Mouse (Mus musculus) hindbrain, embryonic 14.5 days (tissue): Measurements from ENCODE around the gene Lair1. TPM values are rescaled to one million over a fixed set of nuclear protein-coding genes. Genes with fewer than 3 reads are reported as not detected.
A peak's percentile ranks its signal among the peaks of the same experiment; 100 is the strongest.

ENCODE experiments used
- ATAC-seq: fragments of 200-750 bp; cut with Nextera tagmentation; 2 replicates; pipeline ENCODE4 v1.8.0; 2017; ENCODE audit warnings: moderate number of reproducible peaks, mild to moderate bottlenecking, moderate TSS enrichment, moderate library complexity; ENCODE audit not compliant: low FRiP score
- DNase-seq: peaks from one replicate; pipeline ENCODE4 v3.0.0-alpha.2; 2015; ENCODE audit warnings: low spot score
- H3K27ac ChIP-seq: fragments of 300-500 bp; sonication (generic); 2 replicates; pipeline ENCODE4 v1.5.1; 2014; ENCODE audit warnings: mild to moderate bottlenecking, moderate library complexity
- H3K27me3 ChIP-seq: fragments of 300-500 bp; sonication (generic); 2 replicates; pipeline ENCODE4 v1.6.1; 2014; ENCODE audit warnings: mild to moderate bottlenecking, low read length, mixed read lengths; ENCODE audit not compliant: control insufficient read depth, insufficient read depth
- H3K36me3 ChIP-seq: fragments of 300-500 bp; sonication (generic); replicated peaks from 2 replicates; pipeline ENCODE4 v1.6.1; 2014; ENCODE audit not compliant: control insufficient read depth, insufficient read depth
- H3K4me1 ChIP-seq: fragments of 300-500 bp; sonication (generic); replicated peaks from 2 replicates; pipeline ENCODE4 v1.6.1; 2014; ENCODE audit warnings: antibody characterized with exemption, low read length, mixed read lengths; ENCODE audit not compliant: control insufficient read depth, insufficient read depth
- H3K4me2 ChIP-seq: fragments of 300-500 bp; sonication (generic); replicated peaks from 2 replicates; pipeline ENCODE4 v1.6.1; 2014; ENCODE audit warnings: mild to moderate bottlenecking, moderate library complexity
- H3K4me3 ChIP-seq: fragments of 300-500 bp; sonication (generic); replicated peaks from 2 replicates; pipeline ENCODE4 v1.5.1; 2014; ENCODE audit warnings: mild to moderate bottlenecking, low read length
- H3K9ac ChIP-seq: fragments of 300-500 bp; sonication (generic); 2 replicates; pipeline ENCODE4 v1.6.1; 2014
- H3K9me3 ChIP-seq: fragments of 300-500 bp; sonication (generic); 2 replicates; pipeline ENCODE4 v1.6.1; 2016; ENCODE audit warnings: low read length; ENCODE audit not compliant: control insufficient read depth
- WGBS: fragments of 180-500 bp; shearing (Covaris S2); extraction: QIAGEN DNeasy Blood & Tissue Kit; methylation state at CpG from one replicate; pipeline ENCODE4 v1.1.7; 2014; 5-methylcytosine and 5-hydroxymethylcytosine counted together
- polyA plus RNA-seq: library from polyadenylated mRNA; unstranded; fragments of >200 nt; fragmentation: Nextera tagmentation; extraction: Ambion mirVana; gene quantifications from 2 replicates; pipeline ENCODE4 v1.2.1, GENCODE M21; 2014

The Lair1 gene
- 2.8 and 3.4 TPM in 2 replicates for polyA plus RNA-seq

DNA sequence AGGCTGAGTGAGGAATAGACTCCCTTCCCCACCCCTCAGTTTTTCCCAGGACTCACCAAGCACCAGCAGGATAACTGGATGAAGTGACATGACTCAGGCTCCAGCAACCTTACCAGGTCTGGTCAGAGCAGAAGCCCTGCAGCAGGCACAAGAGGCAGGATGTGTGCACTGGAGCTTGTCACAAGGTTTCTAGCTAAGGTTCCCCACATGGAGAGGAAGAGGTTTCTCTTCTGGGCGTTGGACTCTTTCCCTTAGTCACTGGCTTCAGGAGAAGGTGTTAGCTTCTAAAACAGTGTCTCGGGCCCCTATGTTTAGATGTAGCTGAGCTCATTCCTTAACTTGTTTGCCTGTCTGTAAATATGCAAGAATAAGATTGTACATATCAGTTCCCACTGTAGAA lies at the start of gene Lair1:
Gene Lair1 (minus strand): TSS at position 192 of the 400 bp plus-strand sequence.
- no peaks in the 10 kb centered on the region for H3K27me3 ChIP-seq
- ATAC-seq, result no peak
- no peak within 1 kb of the TSS for H3K4me3 ChIP-seq
- H3K4me1 ChIP-seq, result no peaks in the 10 kb centered on the region
- no peaks in the 10 kb centered on the region for H3K36me3 ChIP-seq
- H3K4me2 ChIP-seq, result no peak within 1 kb of the TSS
- H3K9me3 ChIP-seq, result no peaks in the 10 kb centered on the region
- WGBS, result 80% methylated on average over 2 of the region's 2 CpGs
- H3K9ac ChIP-seq, result no peak within 1 kb of the TSS
- H3K27ac ChIP-seq, result no peak within 1 kb of the TSS
- no peak for DNase-seq

DNA sequence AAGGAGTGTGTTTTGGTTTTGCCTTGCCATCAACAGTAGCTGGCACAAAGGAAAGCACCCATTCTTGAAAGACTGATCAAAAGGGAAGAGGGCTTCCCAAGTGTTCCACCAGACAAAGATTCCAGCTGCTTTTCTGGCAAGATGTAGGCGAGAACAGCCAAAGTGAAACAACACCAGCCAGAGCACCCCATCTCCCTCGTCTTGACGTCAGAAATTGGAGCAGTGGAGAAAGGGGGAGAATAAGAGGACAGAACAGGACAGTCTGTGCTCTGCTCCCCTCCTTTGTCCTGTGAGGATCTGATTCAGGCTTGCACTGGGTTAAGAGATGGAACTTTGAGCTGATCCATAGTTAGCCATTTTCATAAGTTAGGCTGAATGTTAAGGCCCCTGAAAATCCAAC lies 48.8 kb upstream of the Lair1 start:
- H3K36me3 ChIP-seq, result no peaks in the 10 kb centered on the region
- no peaks in the 10 kb centered on the region for H3K27me3 ChIP-seq
- 0 out of 2 replicates have a peak overlapping the region, but pooled peaks have one; percentile 14 for H3K27ac ChIP-seq
- no peak for DNase-seq
- ATAC-seq, result no peak
- 45% methylated on average over 3 of the region's 3 CpGs for WGBS
- no peak overlapping the region for H3K4me2 ChIP-seq
- no peaks in the 10 kb centered on the region for H3K9me3 ChIP-seq
- H3K4me1 ChIP-seq, result no peaks in the 10 kb centered on the region
- no peak overlapping the region for H3K4me3 ChIP-seq
- no peak overlapping the region for H3K9ac ChIP-seq

DNA sequence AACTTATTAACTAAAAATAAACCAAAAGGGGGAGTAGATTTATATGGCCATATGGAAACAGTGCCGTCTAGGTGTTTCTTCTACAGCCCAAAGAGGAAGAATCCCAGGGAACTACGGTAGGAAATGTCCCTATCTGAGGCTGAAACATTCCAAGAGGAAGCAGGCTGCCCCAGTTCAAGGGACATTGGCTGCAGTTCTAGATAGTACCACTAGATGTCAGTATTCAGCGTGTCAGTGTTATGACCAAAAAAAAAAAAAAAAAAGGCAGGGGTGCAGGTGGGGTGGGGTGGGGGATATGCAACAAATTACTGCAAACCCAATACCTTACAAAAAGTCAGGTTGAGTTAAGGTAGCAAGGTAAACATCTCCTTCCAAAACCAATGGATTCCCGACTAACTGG lies 40.4 kb upstream of the Lair1 start:
- H3K9me3 ChIP-seq, result no peaks in the 10 kb centered on the region
- DNase-seq (peak; percentile 84), ATAC-seq (no peak)
- no peaks in the 10 kb centered on the region for H3K27me3 ChIP-seq
- no peak overlapping the region for H3K9ac ChIP-seq
- H3K4me1 ChIP-seq, result no peaks in the 10 kb centered on the region
- WGBS, result 14% methylated on average over 4 of the region's 4 CpGs
- H3K27ac ChIP-seq, result no peak overlapping the region
- no peaks in the 10 kb centered on the region for H3K36me3 ChIP-seq
- H3K4me2 ChIP-seq, result no peak overlapping the region
- no peak overlapping the region for H3K4me3 ChIP-seq

DNA sequence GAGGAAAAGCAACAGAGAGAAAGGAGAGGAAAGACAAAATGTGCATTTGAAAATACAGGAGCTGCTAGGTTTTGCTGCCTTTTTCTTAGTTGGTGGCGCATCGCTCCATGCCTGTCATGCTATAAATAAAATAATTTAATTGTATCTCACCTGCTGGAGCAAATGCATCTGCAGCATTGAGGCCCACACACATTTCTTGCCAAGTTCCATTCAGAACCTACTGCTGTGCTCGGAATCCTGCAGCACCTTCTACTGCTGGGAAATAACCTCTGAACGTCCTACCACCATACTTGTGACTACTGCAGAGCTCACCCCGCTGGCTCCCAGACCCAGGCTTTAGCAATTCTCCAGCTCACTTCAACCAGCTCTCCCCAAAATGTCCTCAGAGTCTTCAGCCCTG lies 38.1 kb upstream of the Lair1 start:
- Histone ChIP-seq H3K9me3 (no peaks in the 10 kb centered on the region), H3K4me1 (no peaks in the 10 kb centered on the region), H3K27me3 (no peaks in the 10 kb centered on the region), H3K36me3 (no peaks in the 10 kb centered on the region), H3K4me2 (no peak overlapping the region), H3K9ac (no peak overlapping the region), H3K27ac (no peak overlapping the region), H3K4me3 (no peak overlapping the region)
- 80% methylated on average over 5 of the region's 5 CpGs for WGBS
- DNase-seq (no peak), ATAC-seq (no peak)

DNA sequence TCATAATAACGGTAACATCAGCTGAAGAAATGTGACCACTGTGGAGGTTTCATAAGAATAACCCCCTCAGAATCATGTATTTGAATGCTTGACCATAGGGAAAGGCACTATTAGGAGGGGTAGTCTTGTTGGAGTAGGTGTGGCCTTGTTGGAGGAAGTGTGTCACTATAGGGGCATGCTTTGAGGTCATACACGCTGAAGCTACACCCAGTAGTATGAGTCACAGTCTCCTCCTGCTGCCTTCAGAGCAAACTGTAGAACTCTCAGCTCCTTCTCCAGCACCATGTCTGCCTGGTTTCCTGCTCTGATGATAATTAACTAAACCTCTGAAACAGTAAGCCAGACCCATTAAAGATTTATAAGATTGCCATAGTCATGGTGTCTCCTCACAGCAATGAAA lies 35.8 kb upstream of the Lair1 start:
- no peak for ATAC-seq
- H3K9me3 ChIP-seq, result no peaks in the 10 kb centered on the region
- no peak overlapping the region for H3K27ac ChIP-seq
- H3K36me3 ChIP-seq, result no peaks in the 10 kb centered on the region
- H3K4me1 ChIP-seq, result no peaks in the 10 kb centered on the region
- H3K27me3 ChIP-seq, result no peaks in the 10 kb centered on the region
- no peak overlapping the region for H3K9ac ChIP-seq
- no peak overlapping the region for H3K4me3 ChIP-seq
- DNase-seq, result no peak
- no peak overlapping the region for H3K4me2 ChIP-seq
- 81% methylated on average over 2 of the region's 2 CpGs for WGBS

DNA sequence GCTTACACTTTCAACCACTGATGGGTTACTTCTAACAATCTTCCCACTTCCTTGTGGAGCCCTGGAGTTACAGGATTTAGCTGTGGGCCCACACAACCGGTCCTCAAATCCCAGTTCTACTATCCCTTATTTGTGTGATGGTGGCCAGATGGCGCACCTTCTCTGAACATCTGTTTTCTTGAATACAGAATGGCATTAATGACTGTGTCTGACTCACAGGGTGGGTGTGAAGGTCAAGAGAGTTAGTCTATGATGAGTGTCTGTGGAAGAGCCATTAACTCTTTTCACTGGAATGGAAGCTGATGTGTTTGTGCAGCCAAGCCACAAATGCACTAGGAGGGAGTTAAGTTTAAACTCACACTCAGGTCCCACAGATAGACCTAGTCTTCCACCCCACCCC lies 35.3 kb upstream of the Lair1 start:
- H3K4me2 ChIP-seq, result no peak overlapping the region
- ATAC-seq, result no peak
- DNase-seq, result no peak
- no peak overlapping the region for H3K4me3 ChIP-seq
- H3K4me1 ChIP-seq, result no peaks in the 10 kb centered on the region
- no peak overlapping the region for H3K9ac ChIP-seq
- 85% methylated on average over 2 of the region's 2 CpGs for WGBS
- no peaks in the 10 kb centered on the region for H3K9me3 ChIP-seq
- no peaks in the 10 kb centered on the region for H3K27me3 ChIP-seq
- H3K36me3 ChIP-seq, result no peaks in the 10 kb centered on the region
- H3K27ac ChIP-seq, result no peak overlapping the region

DNA sequence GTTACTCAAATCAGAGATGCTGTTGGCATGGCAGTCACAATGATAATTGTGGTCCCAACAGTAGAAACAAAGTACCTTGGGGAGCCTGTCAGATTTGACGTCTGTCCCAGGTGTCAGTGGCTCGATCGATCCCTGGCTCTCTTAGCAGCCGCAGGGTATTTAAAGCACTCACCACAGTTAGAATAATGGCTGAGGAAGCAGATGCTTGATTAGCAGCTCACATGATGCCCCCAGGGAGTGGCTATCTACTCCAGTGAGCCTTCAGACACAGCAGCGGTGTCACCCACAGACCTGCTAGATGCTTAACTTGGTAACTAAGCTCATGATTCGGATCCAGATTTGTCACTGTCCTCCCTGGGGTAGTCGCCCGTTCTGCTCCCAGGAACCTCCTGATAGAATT lies 28.2 kb upstream of the Lair1 start:
- Histone ChIP-seq H3K9ac (no peak overlapping the region), H3K27ac (no peak overlapping the region), H3K4me3 (no peak overlapping the region), H3K36me3 (no peaks in the 10 kb centered on the region), H3K9me3 (no peaks in the 10 kb centered on the region), H3K27me3 (no peaks in the 10 kb centered on the region), H3K4me1 (no peaks in the 10 kb centered on the region), H3K4me2 (no peak overlapping the region)
- DNase-seq (no peak), ATAC-seq (no peak)
- 37% methylated on average over 8 of the region's 8 CpGs for WGBS

DNA sequence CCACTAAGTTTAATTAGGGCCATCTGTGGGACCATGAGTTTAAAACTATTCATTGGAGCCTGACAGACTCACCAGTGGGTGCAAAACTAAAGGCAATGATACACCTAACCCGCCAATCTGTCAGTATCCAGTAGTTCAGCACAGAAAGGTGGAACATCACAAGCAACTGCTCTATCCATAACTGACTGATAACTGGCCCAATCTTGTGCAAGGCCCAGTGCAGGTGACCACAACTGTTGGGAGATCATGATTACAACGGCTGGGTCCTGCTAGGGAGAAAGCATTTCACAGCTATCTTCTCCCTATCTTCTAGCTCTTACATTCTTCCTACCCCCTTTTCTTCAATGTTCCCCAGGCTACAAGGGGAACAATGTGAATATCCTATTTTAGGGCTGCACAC lies 25.7 kb upstream of the Lair1 start:
- H3K9me3 ChIP-seq, result no peaks in the 10 kb centered on the region
- no peak for ATAC-seq
- no peak overlapping the region for H3K9ac ChIP-seq
- H3K27me3 ChIP-seq, result no peaks in the 10 kb centered on the region
- DNase-seq, result no peak
- no peaks in the 10 kb centered on the region for H3K4me1 ChIP-seq
- no peak overlapping the region for H3K27ac ChIP-seq
- 92% methylated on average over 2 of the region's 2 CpGs for WGBS
- H3K4me3 ChIP-seq, result no peak overlapping the region
- H3K4me2 ChIP-seq, result no peak overlapping the region
- H3K36me3 ChIP-seq, result no peaks in the 10 kb centered on the region

DNA sequence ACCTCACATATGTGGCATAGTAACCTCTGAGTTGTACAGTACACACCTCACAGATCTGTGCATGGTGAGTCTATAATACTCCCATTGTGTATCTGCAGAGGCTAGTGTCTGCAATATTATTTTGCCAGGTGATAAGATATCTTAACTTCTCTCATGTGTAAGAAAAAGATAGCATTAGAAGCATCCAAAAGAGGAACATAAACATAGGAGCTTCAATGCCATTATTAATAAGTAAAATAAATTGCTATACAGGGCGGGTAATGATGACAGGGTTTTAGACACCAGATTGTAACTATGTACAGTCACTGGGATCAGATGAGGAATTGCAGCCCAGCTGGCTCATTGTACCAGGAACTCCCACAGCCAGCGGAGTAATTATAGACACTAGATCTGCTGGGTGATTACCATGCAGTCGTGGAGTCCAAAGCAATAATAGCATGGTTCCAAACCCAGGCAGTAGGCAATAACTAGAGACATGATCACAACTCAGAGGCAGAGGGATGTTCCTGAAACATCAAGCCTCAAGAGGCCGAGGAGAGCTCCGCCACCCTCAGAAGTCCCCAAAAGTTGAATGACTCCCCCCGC lies 25.0 kb upstream of the Lair1 start:
- DNase-seq, result no peak
- WGBS, result 82% methylated on average over 6 of the region's 6 CpGs

More for the DNA sequence above, 25.0 kb upstream of the Lair1 start:
- H3K4me3 ChIP-seq, result no peak overlapping the region
- no peak overlapping the region for H3K27ac ChIP-seq
- H3K4me2 ChIP-seq, result no peak overlapping the region
- no peaks in the 10 kb centered on the region for H3K27me3 ChIP-seq
- no peak for ATAC-seq
- H3K9me3 ChIP-seq, result no peaks in the 10 kb centered on the region
- H3K4me1 ChIP-seq, result no peaks in the 10 kb centered on the region
- H3K36me3 ChIP-seq, result no peaks in the 10 kb centered on the region
- H3K9ac ChIP-seq, result no peak overlapping the region
